Mouse (Mus musculus): ENCODE measurements at regions not wholly inside any gene's neighbourhood (a gene's known extent, or its start where the extent isn't known, plus 50 kb on each side); places are given as distances from the start of the nearest gene placed in this dataset.
A peak's percentile ranks its signal among the peaks of the same experiment; 100 is the strongest.

DNA sequence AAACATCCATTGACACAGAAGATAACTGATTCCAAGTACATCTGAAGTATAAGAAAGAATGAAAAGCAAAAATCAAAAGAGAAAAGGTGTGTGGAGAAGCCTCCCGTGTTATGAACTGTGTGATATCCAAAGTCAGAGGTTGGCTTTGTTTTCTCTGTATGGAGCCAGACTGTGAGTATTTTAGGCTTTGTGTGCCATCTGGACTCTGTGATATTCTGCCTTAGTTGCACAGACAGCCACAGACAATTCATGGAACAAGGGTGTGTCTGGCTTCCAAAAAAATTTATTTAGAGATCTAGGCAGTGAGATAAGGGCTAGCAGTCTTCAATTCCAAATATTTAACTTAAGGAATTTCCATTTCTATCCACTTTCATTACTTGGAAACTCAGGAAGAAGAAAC, 111.5 kb upstream of the Dpp10 start:
- DNase-seq (ENCODE audit: low read depth, low spot score), result no peak

DNA sequence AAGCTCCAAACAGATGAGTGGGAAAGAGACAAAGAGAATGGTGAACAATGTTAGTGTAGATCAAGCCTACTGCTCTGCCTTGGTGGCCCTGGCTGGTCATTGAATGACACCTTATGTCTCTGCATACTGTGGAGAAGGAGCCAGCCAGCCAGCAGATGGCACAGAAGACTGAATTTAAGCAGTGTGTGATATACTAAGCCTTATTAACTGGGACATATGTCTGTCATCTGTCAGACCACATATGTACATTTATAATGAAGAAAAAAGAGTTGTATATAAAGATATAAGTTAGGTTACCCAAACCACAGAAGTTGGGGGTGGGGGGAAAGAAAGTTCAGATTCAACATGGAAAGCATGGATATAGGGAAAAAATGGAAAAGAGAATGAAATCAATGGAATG, 106.7 kb upstream of the Dpp10 start:
- no peak for DNase-seq (ENCODE audit: low read depth, low spot score)

DNA sequence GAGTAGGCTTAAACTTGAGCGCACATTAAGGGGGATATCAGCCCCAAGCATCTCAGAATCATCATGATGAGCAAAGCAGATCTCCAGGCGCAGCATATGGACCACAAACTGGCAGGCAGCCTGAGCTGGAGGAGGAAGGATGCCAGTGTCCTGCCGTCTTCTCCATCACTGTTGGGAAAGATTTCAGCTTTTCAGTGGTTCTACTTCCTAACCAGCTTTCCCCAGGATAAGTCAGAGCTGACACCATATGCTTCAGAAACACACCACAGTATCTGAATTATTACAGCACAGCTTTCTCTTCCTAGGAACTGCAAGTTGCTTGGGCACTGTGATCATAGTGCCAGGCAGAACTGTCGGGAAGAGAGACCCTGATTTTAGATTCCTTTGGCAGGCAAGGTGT, 103.2 kb upstream of the Dpp10 start:
- no peak for DNase-seq (ENCODE audit: low read depth, low spot score)

DNA sequence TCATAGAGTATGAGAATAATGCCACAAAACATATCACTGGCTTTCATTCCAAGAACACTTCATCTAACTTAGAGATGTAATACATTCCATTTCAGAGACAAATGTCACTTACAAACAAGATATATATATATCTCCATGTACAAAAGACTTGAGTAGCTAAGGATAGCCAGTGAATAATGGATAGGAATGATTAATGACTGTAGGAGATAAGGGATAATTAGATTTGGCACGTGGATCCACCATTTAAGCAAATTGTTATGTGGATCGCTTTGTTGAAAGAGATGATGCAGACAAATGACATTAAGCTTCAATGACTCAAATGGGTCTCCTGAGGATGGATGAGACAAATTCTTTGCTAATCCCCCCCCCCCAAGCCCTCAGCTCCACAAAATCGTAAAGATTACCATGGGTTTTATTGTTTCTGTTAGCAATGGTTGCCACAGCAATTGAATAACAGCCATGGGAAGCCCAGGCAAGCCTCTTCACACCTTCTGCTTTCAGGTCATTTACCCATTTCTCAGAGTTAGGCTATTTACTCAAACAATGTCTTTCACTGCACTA, 59.0 kb upstream of the Dpp10 start:
- DNase-seq (ENCODE audit: low read depth, low spot score), result no peak

DNA sequence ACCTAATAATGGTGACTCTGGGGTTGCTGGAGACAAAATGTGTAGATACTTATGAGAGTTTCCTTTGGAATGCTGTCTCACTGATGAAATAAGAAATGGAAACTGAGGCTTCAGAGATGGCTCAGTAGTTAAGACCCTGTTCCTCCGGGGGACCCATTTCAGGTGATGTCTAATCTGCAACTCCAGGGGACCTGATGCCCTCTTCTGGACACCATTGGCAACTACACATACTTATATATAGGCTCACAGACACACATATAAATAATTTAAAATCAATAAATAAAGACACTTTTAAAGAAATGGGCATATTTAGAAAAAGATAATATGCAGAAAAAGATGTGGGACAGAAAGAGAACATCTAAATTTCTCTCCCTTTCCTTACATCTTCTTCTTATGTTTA, 57.7 kb upstream of the Dpp10 start:
- DNase-seq (ENCODE audit: low read depth, low spot score), result peak; percentile 22
